Mouse (Mus musculus): ENCODE measurements at regions not wholly inside any gene's neighbourhood (a gene's known extent, or its start where the extent isn't known, plus 50 kb on each side); places are given as distances from the start of the nearest gene placed in this dataset.

GRCm38 (mm10) chr2:162734286-162734685 is 73.3 kb upstream of the Ptprt start:
- TF ChIP-seq POLR2A (IDR thresholded peaks at IDR 0.05; ENCODE audit: extremely low read depth, insufficient read depth, low read length) (no peak), CTCF (IDR thresholded peaks at IDR 0.05; ENCODE audit: low read depth, low read length) (no peak)
